15 mouse cellular contexts compared by ENCODE assay signal in genomic region chr6:62889194-62889593, GRCm38 (mm10).
DNase-seq lines count a peak whose midpoint lies in the region; ATAC-seq and TF ChIP-seq lines count a peak whose summit lies in the region.
"Had no signal": no experiment of that assay in that cellular context is flagged by ENCODE, and none has a peak within 500 bp of the region (broad histone marks: within the 10 kb centered on the region; RNA-seq: fewer than 3 reads in every experiment).

No protein-coding gene starts in this region.

- DNase-seq in forebrain, embryonic 14.5 days (ENCODE audit: low spot score): peak; percentile 9
- no peak for DNase-seq in midbrain, embryonic 11.5 days (ENCODE audit: low spot score, missing footprints)
- DNase-seq in retina, postnatal 1 day: peak; percentile 24
- no peak for DNase-seq in stomach, postnatal 0 days (ENCODE audit: low spot score)
- no peak for DNase-seq in testis, postnatal 14 days (ENCODE audit: low spot score)
- DNase-seq: adrenal gland, postnatal 36 days; cerebellum, adult 11 months; gastrocnemius, adult 2 months; heart, postnatal 36 days; lung, postnatal 4 days had no signal

- ATAC-seq in forebrain, embryonic 14.5 days: no peak
- no peak for ATAC-seq in forebrain, embryonic 13.5 days
- peak; percentile 70; the same call in 1 of the 2 replicates for ATAC-seq in midbrain, embryonic 11.5 days (ENCODE audit: low FRiP score)
- no peak; the same call in 1 of the 2 replicates for ATAC-seq in midbrain, embryonic 15.5 days (replicated peaks)
- ATAC-seq in intestine, embryonic 15.5 days: peak; percentile 77
- no peak for ATAC-seq in stomach, postnatal 0 days (ENCODE audit: low FRiP score, low TSS enrichment)

- no peak for TF ChIP-seq CTCF in stomach, postnatal 0 days (IDR thresholded peaks at IDR 0.05; ENCODE audit: low read depth)

- WGBS in forebrain, embryonic 14.5 days: 33% methylated on average over 1 of the region's 1 CpGs
- WGBS in forebrain, embryonic 13.5 days: 45% methylated on average over 1 of the region's 1 CpGs
- WGBS in midbrain, embryonic 11.5 days: 22% methylated on average over 1 of the region's 1 CpGs
- WGBS in midbrain, embryonic 15.5 days: 21% methylated on average over 1 of the region's 1 CpGs
- 24% methylated on average over 1 of the region's 1 CpGs for WGBS in intestine, embryonic 15.5 days
- WGBS in stomach, postnatal 0 days: 27% methylated on average over 1 of the region's 1 CpGs

- no peak overlapping the region for H3K4me2 ChIP-seq in forebrain, embryonic 14.5 days (ENCODE audit: low read length)
- no peak overlapping the region for H3K4me2 ChIP-seq in forebrain, embryonic 13.5 days
- H3K4me2 ChIP-seq in midbrain, embryonic 11.5 days: no peak overlapping the region
- no peak overlapping the region for H3K4me2 ChIP-seq in midbrain, embryonic 15.5 days
- no peak overlapping the region for H3K4me2 ChIP-seq in intestine, embryonic 15.5 days (replicated peaks)
- H3K4me2 ChIP-seq in stomach, postnatal 0 days (replicated peaks; ENCODE audit: low read depth): no peak overlapping the region
- H3K4me2 ChIP-seq: liver, embryonic 15.5 days had no signal

- no peak overlapping the region for H3K9ac ChIP-seq in forebrain, embryonic 14.5 days (ENCODE audit: low read length)
- no peak overlapping the region for H3K9ac ChIP-seq in forebrain, embryonic 13.5 days
- no peak overlapping the region for H3K9ac ChIP-seq in midbrain, embryonic 11.5 days (ENCODE audit: low read length)
- H3K9ac ChIP-seq in midbrain, embryonic 15.5 days: no peak overlapping the region
- H3K9ac ChIP-seq in intestine, embryonic 15.5 days: no peak overlapping the region
- no peak overlapping the region for H3K9ac ChIP-seq in stomach, postnatal 0 days (ENCODE audit: low read length)
- H3K9ac ChIP-seq: liver, embryonic 15.5 days had no signal

- H3K9me3 ChIP-seq in forebrain, embryonic 14.5 days (replicated peaks; ENCODE audit: control insufficient read depth, low read length): no peaks in the 10 kb centered on the region
- no peaks in the 10 kb centered on the region for H3K9me3 ChIP-seq in forebrain, embryonic 13.5 days (replicated peaks)
- H3K9me3 ChIP-seq in midbrain, embryonic 11.5 days (ENCODE audit: control insufficient read depth, low read length): no peaks in the 10 kb centered on the region
- no peaks in the 10 kb centered on the region for H3K9me3 ChIP-seq in midbrain, embryonic 15.5 days
- H3K9me3 ChIP-seq in intestine, embryonic 15.5 days: no peaks in the 10 kb centered on the region
- H3K9me3 ChIP-seq in stomach, postnatal 0 days (ENCODE audit: control insufficient read depth, low read length): no peaks in the 10 kb centered on the region
- H3K9me3 ChIP-seq: forebrain, embryonic 10.5 days; liver, embryonic 15.5 days had no signal

- H3K4me3 ChIP-seq in forebrain, embryonic 14.5 days (ENCODE audit: low read depth, low read length): no peak overlapping the region
- no peak overlapping the region for H3K4me3 ChIP-seq in forebrain, embryonic 13.5 days
- H3K4me3 ChIP-seq in midbrain, embryonic 11.5 days (ENCODE audit: low read depth, low read length): no peak overlapping the region
- no peak overlapping the region for H3K4me3 ChIP-seq in midbrain, embryonic 15.5 days
- H3K4me3 ChIP-seq in intestine, embryonic 15.5 days (replicated peaks): no peak overlapping the region
- H3K4me3 ChIP-seq in stomach, postnatal 0 days (ENCODE audit: low read depth, low read length): no peak overlapping the region
- H3K4me3 ChIP-seq: forebrain, embryonic 10.5 days; gastrocnemius, adult 2 months; liver, embryonic 15.5 days had no signal

- H3K27me3 ChIP-seq in forebrain, embryonic 14.5 days (replicated peaks; ENCODE audit: control insufficient read depth, insufficient read depth, low read length): no peaks in the 10 kb centered on the region
- no peaks in the 10 kb centered on the region for H3K27me3 ChIP-seq in forebrain, embryonic 13.5 days
- no peaks in the 10 kb centered on the region for H3K27me3 ChIP-seq in midbrain, embryonic 11.5 days (ENCODE audit: control insufficient read depth, insufficient read depth, low read length)
- no peaks in the 10 kb centered on the region for H3K27me3 ChIP-seq in midbrain, embryonic 15.5 days (replicated peaks)
- H3K27me3 ChIP-seq in intestine, embryonic 15.5 days (replicated peaks): no peaks in the 10 kb centered on the region
- H3K27me3 ChIP-seq in stomach, postnatal 0 days (ENCODE audit: control insufficient read depth, insufficient read depth, low read length): no peaks in the 10 kb centered on the region
- H3K27me3 ChIP-seq: liver, embryonic 15.5 days had no signal

- H3K27ac ChIP-seq in forebrain, embryonic 14.5 days (ENCODE audit: low read depth, low read length): no peak overlapping the region
- no peak overlapping the region for H3K27ac ChIP-seq in forebrain, embryonic 13.5 days
- no peak overlapping the region for H3K27ac ChIP-seq in midbrain, embryonic 11.5 days (ENCODE audit: low read depth, low read length)
- H3K27ac ChIP-seq in midbrain, embryonic 15.5 days: no peak overlapping the region
- H3K27ac ChIP-seq in intestine, embryonic 15.5 days: no peak overlapping the region
- H3K27ac ChIP-seq in stomach, postnatal 0 days (replicated peaks): no peak overlapping the region
- H3K27ac ChIP-seq: forebrain, embryonic 10.5 days; gastrocnemius, adult 2 months; liver, embryonic 15.5 days had no signal

- no peak for TF ChIP-seq EP300 in stomach, postnatal 0 days (optimal IDR thresholded peaks at IDR 0.05)

- H3K36me3 ChIP-seq in forebrain, embryonic 14.5 days (ENCODE audit: control insufficient read depth, insufficient read depth, low read length): no peaks in the 10 kb centered on the region
- H3K36me3 ChIP-seq in forebrain, embryonic 13.5 days (ENCODE audit: poor library complexity, severe bottlenecking): no peaks in the 10 kb centered on the region
- no peaks in the 10 kb centered on the region for H3K36me3 ChIP-seq in midbrain, embryonic 11.5 days (ENCODE audit: control insufficient read depth, insufficient read depth, low read length)
- no peaks in the 10 kb centered on the region for H3K36me3 ChIP-seq in midbrain, embryonic 15.5 days (replicated peaks)
- no peaks in the 10 kb centered on the region for H3K36me3 ChIP-seq in intestine, embryonic 15.5 days
- no peaks in the 10 kb centered on the region for H3K36me3 ChIP-seq in stomach, postnatal 0 days (ENCODE audit: control insufficient read depth, insufficient read depth, low read length)
- H3K36me3 ChIP-seq: forebrain, embryonic 10.5 days; liver, embryonic 15.5 days had no signal

- H3K4me1 ChIP-seq in forebrain, embryonic 14.5 days (ENCODE audit: control insufficient read depth, insufficient read depth, low read length): no peaks in the 10 kb centered on the region
- no peaks in the 10 kb centered on the region for H3K4me1 ChIP-seq in forebrain, embryonic 13.5 days
- no peaks in the 10 kb centered on the region for H3K4me1 ChIP-seq in midbrain, embryonic 11.5 days (ENCODE audit: control insufficient read depth, insufficient read depth, low read length)
- no peaks in the 10 kb centered on the region for H3K4me1 ChIP-seq in midbrain, embryonic 15.5 days
- H3K4me1 ChIP-seq in intestine, embryonic 15.5 days (replicated peaks): no peaks in the 10 kb centered on the region
- no peaks in the 10 kb centered on the region for H3K4me1 ChIP-seq in stomach, postnatal 0 days (replicated peaks; ENCODE audit: control insufficient read depth, insufficient read depth)
- H3K4me1 ChIP-seq: liver, embryonic 15.5 days had no signal

Comparison
In these comparisons a context has a peak if more than half of its experiments do, and no peak if none do; other contexts are left out.
1. ATAC-seq: peak in midbrain, embryonic 11.5 days (single experiment) and intestine, embryonic 15.5 days (single experiment); none in forebrain, embryonic 14.5 days (single experiment), forebrain, embryonic 13.5 days (single experiment), midbrain, embryonic 15.5 days (single experiment) and stomach, postnatal 0 days (single experiment).
2. DNase-seq: peak in forebrain, embryonic 14.5 days (single experiment) and retina, postnatal 1 day (single experiment); none in midbrain, embryonic 11.5 days (single experiment), stomach, postnatal 0 days (single experiment) and testis, postnatal 14 days (single experiment).